Mouse (Mus musculus) cerebellum, adult 11 months (tissue): ENCODE results near the gene Thra.

ENCODE experiments used
- DNase-seq: peaks from one replicate; pipeline ENCODE4 v3.0.0; 2022

Gene Thra

DNA sequence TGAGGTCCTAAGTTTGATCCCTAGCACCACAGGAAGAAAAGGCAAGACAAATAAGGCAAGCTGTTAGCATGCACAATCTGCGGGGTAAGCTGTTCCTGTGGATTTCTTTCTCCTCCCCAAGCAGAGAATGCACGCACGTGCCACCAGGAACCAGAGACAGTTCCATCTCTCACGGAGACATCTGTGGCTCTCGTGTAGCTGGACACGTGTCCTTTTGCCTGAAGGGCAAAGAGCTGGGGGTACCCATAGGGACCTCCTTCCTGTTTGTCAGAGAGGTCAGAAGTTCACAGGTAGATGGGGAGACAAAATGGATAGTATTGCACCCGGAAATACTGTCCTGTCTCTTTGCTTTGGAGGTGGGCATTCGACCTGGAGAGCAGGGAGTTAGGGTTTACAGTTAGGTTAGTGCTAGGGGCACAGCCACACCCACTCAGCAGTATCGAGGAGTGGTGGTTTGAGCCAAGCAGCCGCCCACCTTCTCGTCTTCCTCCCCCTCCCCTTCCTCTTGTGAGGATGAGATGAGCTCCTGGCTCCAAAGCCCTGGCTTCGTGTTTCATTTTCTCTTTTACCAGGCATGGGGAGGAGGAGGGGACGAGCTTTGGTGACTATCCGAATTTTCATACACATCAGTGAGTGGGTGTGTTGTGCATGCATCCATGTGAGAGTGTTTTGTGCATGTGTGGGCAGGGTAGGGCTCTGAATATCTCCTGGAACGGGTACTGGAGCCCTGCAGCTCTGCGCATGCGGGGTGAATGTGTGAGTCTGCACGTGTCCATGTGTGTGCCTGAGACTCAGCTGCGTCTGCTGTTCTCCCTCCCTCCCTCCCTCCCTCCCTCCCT lies 6.6 kb downstream of the Thra start:
- peak; percentile 91 for DNase-seq

- DNase-seq: peak; percentile 59
Observed at GRCm38 (mm10) chr11:98747804-98748505, 7.5 kb downstream of the Thra start.

DNA sequence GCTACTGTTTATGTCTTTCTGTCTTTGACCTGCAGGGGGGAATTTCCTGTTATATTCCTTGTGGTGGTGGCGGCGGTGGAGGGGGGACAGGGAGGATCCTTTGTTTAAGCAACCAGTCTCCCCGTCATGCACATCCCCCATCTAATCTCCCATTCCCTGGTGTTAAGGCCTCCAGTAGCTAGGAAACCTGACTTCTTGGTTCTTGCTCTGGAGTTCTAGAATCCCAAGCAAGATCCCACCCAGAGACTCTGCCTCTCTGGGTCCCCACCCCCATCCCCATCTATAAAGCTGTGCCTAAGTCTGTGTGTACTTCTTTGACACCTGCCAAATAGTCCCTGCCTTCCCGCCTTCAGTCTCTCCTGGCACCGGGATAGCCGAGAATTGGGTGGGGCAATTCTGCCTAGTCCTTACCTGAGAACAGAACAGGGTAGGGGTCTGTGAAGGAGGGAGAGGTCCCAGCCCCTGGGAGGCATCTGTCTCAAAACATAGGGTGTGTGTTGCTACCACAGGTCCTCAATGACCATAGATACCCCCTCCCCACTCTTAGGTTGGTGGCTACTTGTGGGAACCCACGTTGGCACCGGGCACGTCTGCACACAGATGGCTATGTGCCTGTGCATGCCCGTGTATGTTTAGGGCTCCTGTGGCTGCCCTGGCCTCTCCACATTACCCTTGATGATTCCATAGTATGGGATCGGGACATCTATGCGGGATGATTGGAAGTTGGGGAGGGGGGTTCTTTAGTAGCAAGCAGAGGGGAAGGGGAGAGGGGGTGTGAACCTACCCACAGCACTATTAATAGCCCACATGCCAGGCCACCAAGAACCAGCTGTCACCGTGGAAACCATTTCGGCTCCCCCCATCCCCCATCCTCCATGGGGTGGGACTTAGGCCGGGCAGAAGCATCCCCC lies 8.3 kb downstream of the Thra start:
- peak; percentile 48 for DNase-seq

GRCm38 (mm10) chr11:98749716-98750115 lies 9.3 kb downstream of the Thra start:
- DNase-seq: peak; percentile 57

DNA sequence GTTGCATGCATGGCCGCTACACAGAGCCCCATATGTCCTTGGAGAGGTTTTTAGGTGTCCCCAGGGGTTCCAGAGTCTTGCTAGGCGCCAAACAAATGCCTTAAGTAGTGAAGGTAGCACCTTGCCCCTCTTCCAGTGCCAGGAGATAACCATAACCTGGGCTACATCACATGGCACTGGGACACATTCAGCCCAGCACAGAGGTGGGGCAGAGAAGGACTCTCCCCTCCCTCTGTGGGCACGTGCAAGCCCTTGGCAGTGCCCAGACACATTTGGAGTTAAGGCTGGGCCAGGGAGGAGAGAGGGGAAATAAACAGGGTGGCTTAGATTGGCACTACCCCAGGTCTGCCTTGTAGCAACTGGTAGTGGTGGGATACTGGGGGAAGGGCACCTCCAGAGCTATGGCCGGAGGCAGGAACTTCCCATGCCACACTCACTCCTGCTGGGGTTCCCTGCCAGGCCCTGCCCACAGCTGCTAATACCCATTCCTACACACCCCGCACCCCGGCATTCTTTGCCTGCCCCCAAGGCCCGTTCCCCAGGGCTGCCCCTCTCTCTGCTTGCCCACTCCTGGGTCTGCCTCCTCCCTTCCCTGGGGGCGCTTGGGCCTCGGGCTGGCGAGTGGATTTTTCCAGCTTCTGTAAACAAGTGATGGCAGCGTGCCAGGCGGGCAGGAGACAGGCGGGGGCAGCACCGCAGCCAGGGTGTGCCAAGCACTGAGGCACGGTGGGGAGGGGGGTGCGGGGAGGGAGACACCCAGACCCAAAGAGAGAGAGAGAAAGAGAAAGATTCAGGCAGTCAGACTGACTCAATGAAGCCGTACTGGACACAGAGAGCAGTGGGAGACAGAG lies 10.1 kb downstream of the Thra start:
- DNase-seq: peak; percentile 77

DNA sequence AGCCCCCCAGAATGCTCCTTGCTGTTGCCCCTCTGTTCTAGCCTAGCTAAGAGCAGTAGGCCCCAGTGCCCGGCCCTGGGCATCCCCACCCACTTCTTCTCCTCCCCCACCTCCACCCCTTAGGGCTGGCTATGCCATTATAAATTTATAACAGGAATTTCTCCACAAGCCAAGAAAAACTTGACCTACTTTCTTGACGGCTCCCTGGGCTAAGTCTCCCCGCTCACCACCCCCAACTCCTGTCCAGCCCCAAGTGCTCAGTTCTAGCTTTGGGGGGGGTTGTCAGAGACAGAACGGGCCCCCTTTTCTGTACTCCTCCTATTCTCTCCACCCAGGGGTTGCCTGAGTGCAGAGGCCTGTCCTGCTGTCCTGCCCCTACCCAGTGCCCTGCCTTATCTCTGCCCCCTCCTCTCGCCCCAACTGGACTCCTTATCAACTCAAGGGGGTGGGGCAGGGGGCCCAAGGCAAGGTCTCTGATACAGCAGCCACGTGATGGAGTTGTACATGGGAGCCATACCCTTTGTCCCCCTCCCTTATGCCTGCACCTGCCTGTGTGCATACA lies 10.9 kb downstream of the Thra start:
- peak; percentile 35 for DNase-seq

DNA sequence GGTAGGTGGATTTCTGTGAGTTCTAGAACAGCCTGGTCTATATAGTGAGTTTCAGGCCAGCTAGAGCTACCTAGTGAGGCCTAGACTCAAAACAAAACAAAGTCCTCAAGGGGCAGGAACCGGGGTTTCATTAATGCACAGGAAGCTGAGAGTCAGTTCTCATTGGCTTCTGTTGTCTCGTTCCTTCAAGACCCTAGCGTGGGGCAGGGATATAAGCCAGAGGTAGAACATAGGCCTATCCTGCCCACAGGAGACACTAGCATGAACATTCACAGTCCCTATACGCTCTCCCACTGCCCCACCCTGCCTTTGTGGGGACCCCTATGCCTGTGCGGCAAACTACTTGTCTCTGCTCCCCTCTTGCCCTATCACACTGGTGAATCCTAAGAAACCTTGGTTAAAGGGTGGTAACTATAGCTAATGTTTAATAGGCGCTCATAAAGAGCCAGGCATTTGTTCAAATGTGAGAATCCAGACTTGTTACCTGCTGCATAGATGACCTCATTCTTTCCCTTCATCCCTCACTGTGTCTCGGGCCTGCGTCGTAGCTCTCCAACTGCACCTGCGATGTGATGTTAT lies 12.2 kb downstream of the Thra start:
- DNase-seq: no peak

DNA sequence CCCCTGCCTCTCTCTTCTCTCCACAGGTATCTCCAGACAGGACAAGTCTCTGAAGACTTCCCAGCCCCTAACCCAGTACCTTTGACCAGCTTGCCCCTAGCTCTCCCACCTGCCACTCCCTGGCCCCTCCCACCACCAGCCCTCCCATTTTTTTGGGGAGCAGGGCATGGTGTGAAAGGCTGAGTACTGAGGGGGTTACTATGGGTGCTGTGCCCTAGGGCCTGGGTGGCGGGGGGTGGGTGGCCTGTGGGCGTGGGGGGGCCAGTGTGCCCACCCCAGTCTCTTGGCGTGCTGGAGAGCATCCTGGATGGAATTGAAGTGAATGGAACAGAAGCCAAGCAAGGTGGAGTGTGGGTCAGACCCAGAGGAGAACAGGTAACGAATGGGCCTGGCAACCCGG lies 12.8 kb downstream of the Thra start:
- no peak for DNase-seq

GRCm38 (mm10) chr11:98754151-98754620 lies 13.7 kb downstream of the Thra start:
- DNase-seq: no peak

DNA sequence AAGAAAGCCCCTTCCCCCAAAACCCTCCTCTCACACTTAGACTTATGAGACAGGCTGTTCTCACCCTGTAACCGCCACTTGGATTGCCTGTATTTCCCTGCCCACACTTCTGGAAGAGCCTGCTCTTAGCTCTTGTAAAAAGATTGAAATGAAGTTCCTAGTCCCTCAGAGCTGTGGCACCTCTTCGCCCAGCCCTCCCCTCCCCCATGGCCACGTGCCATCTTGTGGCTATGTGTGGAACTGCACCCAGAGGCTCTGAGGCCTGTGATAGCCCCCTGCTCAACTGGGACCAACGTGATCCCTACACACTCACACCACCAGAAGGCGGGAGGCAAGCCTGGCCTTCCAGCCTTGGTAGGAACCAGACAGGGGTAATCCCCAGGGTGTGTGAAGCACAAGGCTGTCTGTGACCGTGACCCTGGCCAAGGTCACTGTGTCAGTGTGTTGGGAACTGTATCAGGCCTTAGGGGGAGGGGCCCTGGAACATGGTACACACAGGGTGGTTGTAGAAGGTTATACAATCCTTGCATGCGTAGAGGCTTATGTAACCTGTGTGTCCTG lies 14.3 kb downstream of the Thra start:
- DNase-seq: peak; percentile 60

DNA sequence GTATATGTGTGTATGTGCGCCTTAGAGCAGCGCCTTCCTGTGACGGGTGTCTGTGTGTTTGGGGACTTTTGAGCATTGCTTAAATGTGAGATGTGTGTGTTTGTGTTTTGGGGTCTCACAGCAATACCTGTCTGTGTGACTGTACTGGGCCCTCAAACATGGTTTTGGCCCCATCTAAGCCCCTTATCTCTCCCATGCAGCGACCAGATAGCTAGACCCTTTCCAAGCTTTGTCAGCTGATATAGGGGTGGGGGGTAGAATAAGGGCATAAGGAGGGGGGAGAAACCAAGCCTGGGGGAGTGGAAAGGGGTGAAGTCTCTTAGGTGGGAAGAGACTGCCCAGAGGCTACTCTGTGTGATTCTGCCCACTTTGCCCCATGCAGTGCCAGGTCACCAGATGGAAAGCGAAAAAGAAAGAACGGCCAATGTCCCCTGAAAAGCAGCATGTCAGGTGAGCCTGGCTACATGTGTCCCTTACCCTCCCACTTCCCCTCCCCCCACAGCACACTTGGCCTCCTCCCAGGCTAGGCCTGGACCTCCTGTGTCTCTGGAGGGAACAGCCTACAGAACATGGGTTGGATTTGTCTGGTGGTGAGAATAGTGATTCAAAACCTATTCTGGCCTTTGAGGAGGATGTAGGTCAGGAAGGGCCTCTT lies 15.4 kb downstream of the Thra start:
- no peak for DNase-seq

GRCm38 (mm10) chr11:98756711-98757110 lies 16.3 kb downstream of the Thra start:
- no peak for DNase-seq

- no peak for DNase-seq
Observed at GRCm38 (mm10) chr11:98761939-98762338, 21.5 kb downstream of the Thra start.

DNA sequence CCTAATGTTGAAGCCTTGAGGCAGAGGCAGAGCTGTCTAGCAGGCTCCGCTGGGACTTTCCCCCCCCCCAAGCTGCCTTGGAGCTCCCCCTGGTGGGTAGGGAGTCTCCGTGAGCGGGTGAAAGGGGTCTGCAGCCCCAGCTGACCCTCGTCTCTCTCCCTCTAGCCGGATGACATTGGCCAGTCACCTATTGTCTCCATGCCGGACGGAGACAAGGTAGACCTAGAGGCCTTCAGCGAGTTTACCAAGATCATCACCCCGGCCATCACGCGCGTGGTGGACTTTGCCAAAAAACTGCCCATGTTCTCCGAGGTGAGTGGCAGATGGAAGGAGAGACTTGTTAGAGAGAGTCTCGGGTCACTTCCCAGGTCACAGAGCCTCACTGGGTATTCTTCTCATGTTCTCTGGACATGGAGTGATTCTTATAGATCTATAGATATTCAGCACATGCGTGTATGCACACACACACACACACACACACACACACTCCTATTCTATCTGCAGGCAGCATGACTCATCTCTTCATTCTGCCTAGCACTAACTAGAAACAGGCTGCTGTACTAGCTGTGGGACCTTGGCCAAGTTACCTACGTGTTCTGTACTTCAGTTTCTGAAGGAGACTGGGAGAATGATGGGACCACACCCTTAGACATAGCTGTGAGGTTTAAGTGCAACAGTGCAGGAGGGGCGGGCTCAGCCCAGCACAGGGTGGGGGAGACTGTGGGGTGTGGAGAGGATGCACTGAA lies 22.5 kb downstream of the Thra start:
- no peak for DNase-seq

GRCm38 (mm10) chr11:98763502-98763861 lies 23.0 kb downstream of the Thra start:
- DNase-seq: no peak

- DNase-seq: no peak
Observed at GRCm38 (mm10) chr11:98764091-98764490, 23.7 kb downstream of the Thra start.

GRCm38 (mm10) chr11:98764746-98765145 lies 24.3 kb downstream of the Thra start:
- DNase-seq: no peak

GRCm38 (mm10) chr11:98765421-98766309 lies 25.2 kb downstream of the Thra start:
- no peak for DNase-seq

- DNase-seq: no peak
Observed at GRCm38 (mm10) chr11:98766346-98766745, 25.9 kb downstream of the Thra start.
